Mouse (Mus musculus) mature B cell (primary cell): ENCODE data around the gene Epx.

Experiments used
- in situ Hi-C: fragments of 300-500 bp; cut with MboI; formaldehyde crosslinking; loops from 2 replicates; pipeline ENCODE4 v1.14.3; 2019

The Epx gene

GRCm38 (mm10) chr11:87840676-87841075 lies 34.7 kb downstream of the Epx start:
- in situ Hi-C loops = no loop called here

- in situ Hi-C loops = no loop called here
Observed at GRCm38 (mm10) chr11:87828239-87828900, 47.0 kb downstream of the Epx start, which contains the start of gene Lpo. Gene Lpo (minus strand): TSS chr11:87828289.

- in situ Hi-C loops = no loop called here
Observed at GRCm38 (mm10) chr11:87821502-87821901, 53.8 kb downstream of the Epx start.

DNA sequence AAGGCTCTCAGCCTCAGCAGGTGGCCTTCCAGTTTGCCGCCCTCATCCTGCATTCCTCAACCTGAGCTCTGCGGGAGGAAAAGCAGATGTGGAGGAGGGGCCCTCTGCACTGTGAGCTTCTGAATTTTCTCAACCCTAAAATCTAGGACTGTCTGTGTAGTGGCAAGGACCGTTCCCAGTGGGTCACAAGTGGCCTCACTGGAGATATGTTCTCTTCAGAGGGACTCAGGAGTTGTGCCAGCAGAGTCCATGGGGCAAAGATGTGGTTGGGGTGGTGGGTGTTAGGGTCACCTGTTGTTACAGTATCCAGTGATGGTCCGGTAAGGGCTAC lies 57.9 kb downstream of the Epx start:
- in situ Hi-C loops = no loop called here

GRCm38 (mm10) chr11:87816707-87817442 lies 58.5 kb downstream of the Epx start:
- in situ Hi-C loops = no loop called here

DNA sequence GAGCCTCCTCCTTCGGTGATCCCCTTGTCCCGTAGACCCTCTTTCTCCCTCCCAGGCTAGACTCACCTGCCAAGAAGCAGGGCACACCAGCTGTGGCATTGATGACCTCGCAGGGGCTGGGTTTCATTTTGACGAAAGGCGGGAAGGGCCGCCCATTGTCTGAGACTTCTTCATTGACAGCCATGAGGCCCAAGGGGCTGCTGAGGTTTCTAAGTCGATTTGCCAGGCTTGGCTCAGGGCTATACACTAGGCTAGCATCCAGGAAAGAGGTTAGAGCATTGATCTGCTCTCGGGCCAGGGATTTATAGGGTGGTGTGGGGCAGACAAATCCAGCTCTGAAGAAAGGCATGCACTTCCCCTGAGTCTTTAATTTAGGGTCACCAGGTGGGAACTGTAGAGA lies 60.5 kb downstream of the Epx start:
- in situ Hi-C loops = no loop called here
